Mouse (Mus musculus) embryo, embryonic 11 days (tissue): ENCODE measurements around the gene Smim11.

Experiments used
- DNase-seq: peaks from one replicate; pipeline ENCODE4 v3.0.0-alpha.2; 2015

The Smim11 gene

GRCm38 (mm10) chr16:92300649-92301411 is at the start of gene Smim11:
Gene Smim11, plus strand, starts transcription at chr16:92301286.
- DNase-seq, result peak; percentile 99

GRCm38 (mm10) chr16:92254316-92254715 is 46.8 kb upstream of the Smim11 start:
- DNase-seq, result no peak

DNA sequence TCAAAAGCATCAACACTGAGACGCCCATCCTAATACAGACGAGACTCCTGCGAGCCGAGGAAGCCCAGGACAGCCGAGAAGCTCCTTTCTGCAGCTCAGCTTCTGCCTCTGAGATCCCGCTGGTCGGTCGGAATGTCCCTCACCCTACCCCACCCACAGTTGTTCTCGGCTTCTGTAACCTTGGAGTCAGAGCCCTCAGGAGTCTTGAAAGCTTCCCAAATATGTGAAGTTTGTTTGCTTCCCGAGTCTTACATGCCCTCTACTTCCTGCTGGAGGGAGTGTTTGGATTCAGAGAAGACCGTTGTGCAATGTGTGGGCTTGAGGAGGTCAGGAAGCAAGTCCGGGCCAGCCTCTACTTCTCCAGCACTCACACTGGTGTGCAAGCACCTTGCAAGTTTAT is 33.2 kb upstream of the Smim11 start:
- DNase-seq, result no peak

DNA sequence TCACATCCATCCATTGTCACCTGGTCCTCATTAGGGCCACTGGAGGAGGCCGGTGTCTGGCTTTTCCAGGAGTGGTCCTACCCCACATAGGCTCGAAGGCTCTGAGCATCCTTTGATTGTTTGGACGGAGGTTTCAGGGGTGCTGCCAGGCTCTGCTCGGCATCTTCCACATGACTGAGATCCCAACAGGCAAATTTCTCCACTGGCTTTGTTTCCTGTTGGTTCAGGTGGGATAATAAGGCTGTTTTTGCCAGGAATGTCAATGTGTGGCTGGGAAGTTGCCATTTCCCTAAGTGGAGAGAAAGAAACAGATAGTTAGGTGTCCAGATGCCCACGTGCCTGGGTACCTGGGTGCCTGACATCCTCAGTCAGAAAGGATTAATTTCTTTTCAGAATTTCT is 26.6 kb upstream of the Smim11 start:
- DNase-seq, result no peak

- DNase-seq, result no peak
These were observed 25.6 kb upstream of the Smim11 start for GRCm38 (mm10) chr16:92275526-92275925.

GRCm38 (mm10) chr16:92282671-92283070 is 18.4 kb upstream of the Smim11 start:
- DNase-seq, result no peak

- DNase-seq, result no peak
These were observed 16.0 kb upstream of the Smim11 start for GRCm38 (mm10) chr16:92285068-92285467.

- DNase-seq, result peak; percentile 88
These were observed 14.5 kb upstream of the Smim11 start for GRCm38 (mm10) chr16:92286609-92287008.

DNA sequence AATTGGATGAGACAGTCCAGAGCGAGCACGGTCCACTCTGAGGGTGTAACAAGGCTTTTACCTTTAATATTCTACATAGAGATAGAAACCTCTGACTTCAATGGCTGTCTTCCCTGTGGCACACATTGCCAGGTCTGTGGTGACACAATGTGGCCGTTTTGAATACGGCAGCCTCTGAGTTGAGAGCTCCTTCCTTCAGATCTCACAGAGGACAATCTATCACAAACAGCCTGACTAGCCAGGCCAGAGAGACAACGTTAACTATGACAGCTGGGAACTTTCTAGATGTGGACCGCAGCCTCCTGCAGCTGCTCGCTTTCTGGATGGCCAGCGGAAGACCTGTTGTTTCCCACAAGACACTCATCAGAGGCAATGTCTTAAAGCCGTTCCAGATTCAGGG is 12.3 kb upstream of the Smim11 start:
- DNase-seq, result peak; percentile 24

DNA sequence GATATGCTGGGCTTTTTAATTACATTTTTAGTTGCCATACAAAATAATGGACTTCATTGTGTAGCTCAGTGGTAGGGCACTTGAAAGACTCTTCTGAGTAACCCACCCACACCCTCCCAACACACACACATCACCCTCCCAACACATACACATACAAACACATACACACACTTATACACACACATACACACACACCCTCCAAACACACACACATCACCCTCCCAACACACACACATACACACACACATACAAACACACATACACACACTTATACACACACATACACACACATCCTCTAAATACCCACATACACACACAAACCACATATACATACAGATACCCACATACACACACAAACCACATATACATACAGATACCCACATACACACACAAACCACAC is 11.0 kb upstream of the Smim11 start:
- no peak for DNase-seq

GRCm38 (mm10) chr16:92292101-92292500 is 9.0 kb upstream of the Smim11 start, which contains the start of gene Kcne2:
Gene Kcne2, plus strand, starts transcription at chr16:92292389.
- no peak for DNase-seq

- no peak for DNase-seq
These were observed 6.7 kb upstream of the Smim11 start for GRCm38 (mm10) chr16:92294267-92294970.

- DNase-seq, result no peak
These were observed 5.8 kb upstream of the Smim11 start for GRCm38 (mm10) chr16:92295328-92295727.

DNA sequence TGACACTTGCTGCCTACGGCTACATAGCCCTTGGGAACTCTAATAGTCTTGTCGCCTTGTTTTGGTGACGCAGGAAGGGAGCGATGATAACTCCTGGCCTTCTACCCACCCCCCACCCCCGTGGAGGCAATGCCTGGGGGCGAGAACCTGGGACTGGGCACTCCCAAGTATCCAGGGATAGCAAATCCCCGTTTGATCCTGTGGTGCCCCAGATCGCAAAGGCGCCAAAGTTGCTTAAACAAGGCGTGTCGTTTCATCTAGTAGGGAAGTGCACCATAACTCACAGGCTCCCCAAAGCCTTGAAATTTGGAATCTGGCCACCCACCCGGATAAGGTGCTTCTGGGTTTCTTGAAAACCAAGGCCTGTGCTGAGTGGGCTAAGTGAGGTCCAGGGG is 323 bp downstream of the Smim11 start:
- DNase-seq, result peak; percentile 41

DNA sequence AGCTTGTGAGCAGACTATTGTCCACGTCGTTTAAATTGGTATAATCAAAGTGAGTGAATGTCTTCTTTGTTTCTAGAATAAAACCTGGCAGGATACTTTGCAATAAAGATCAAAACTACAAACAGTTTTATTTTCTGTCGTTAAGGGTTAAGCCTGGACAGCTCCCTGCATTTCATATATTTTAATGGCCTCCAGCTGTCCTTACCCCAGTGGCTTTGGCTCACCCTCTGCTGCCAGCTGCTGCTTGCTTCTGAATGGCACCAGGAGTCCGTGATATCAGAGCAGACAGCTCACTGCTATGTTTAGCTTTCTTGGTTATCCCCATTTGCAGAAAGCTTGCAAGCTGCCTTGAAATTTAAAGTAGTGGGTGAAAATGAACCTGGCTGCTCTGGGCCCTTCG is 903 bp downstream of the Smim11 start:
- no peak for DNase-seq

DNA sequence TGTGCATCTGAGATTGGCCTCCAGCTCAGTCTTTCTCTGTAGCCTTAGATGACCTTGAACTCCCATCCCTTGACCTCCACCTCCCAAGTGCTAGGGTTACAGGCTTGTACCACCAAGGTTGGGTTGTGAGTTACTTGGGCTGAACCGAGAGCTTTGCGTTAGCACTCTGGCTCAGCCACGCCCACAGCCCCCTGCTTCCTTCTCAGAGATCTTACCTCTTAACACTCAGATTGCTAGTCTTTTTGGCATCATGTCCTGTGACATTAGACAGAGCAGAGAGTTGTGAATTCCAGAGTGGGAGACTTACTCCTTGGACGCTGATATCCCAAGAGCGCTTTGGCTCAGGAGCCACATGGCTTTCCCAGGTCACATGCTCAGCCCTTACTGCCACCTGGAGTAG is 1.4 kb downstream of the Smim11 start:
- no peak for DNase-seq

GRCm38 (mm10) chr16:92305519-92305918 is 4.4 kb downstream of the Smim11 start:
- DNase-seq, result no peak

GRCm38 (mm10) chr16:92307947-92308346 is 6.9 kb downstream of the Smim11 start:
- DNase-seq, result no peak

GRCm38 (mm10) chr16:92309126-92309525 is 8.0 kb downstream of the Smim11 start:
- no peak for DNase-seq

DNA sequence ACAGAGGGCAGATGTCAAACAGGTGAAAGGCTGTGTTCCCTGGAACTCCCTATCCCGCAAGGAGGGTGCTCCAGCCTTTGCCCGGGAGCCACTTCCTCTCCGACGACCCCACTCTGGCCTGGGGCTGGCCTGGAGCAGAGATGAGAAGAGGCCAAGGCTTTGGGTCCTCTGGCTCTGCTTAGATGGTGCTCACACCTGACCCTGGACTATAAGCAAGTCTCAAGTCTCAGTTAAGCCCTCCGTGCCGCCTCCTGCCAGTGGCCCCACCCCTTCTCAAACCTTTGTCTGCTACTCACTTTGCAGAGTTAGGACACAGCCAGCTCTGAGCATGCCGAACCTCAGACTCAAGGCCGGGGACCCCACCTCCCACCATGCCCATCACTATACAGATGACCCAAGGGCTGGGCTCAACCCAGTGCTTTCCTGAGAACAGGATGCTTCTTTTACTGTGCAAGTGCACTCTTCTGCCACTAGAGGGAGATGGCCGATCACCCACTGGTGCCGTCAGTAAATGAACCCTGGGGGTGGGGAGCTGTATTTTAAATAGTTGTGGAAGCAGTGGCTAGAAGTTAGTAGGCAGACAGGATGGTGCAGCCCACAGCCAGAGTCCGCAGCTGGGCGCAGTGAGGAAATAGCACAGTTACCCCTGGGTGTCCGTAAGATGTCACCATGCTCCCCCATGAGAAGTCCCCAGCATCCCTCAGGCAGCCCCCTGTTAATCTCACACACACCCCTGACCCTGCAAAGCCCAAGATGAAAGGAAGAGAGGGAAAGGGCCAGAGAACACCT is 13.1 kb downstream of the Smim11 start:
- peak; percentile 85 for DNase-seq

- DNase-seq, result no peak
These were observed 15.1 kb downstream of the Smim11 start for GRCm38 (mm10) chr16:92316049-92316738.

DNA sequence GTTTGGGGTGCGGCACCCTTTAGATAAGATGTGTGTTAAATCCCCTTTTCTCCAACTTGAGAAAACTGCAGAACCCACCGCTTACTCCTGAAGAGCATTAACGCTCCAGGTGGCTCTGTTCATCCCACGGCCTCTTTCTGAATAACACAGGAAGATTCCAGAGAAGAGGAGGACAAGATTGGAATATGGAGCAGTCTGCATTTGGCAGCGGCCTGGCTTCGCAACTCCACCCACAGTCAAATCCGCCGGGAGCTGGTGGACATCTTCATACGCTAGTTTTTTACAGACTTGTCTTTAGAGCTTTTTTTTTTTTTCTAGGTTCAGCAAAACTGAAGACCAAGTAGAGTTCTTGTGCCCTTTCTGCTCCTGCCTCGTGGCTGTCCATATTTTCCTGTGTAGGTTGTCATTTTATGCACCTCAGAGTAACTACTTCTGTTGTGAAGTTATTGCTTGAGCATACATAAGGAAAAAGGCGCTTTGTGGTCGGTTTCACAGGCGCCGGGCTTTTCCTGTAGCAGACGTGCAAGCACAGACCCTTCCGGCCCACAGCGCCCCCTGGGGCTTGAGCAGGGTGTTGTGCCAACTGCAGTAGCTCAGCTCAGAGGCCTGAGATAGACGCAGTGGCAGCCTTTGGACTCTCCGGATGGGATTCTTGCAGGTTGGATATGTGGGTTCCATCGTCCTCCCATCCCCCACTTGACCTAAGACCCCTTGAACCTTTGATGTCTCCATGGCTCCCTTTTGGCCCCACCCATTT is 18.4 kb downstream of the Smim11 start:
- peak; percentile 60 for DNase-seq
